Mouse (Mus musculus) lung, embryonic 15.5 days (tissue): Measurements from ENCODE around the gene Bicd1. TPM values are rescaled to one million over a fixed set of nuclear protein-coding genes. Genes with fewer than 3 reads are reported as not detected.
"Not testable (repeated sequence)": the region's sequence is repeated elsewhere in the genome, so short reads cannot be mapped to it uniquely, and the experiment has no call there.

Experiments used
- ATAC-seq: fragments of 200-750 bp; cut with Nextera tagmentation; 2 replicates; pipeline ENCODE4 v1.8.0; 2017; ENCODE audit warnings: moderate number of reproducible peaks, borderline replicate concordance; ENCODE audit not compliant: low FRiP score, low TSS enrichment; ENCODE audit errors: extremely low read depth
- H3K27ac ChIP-seq: fragments of 300-500 bp; sonication (generic); 2 replicates; pipeline ENCODE4 v1.5.1; 2015; ENCODE audit warnings: moderate library complexity, mild to moderate bottlenecking, inconsistent platforms
- H3K27me3 ChIP-seq: fragments of 300-500 bp; sonication (generic); 2 replicates; pipeline ENCODE4 v1.6.1; 2015; ENCODE audit warnings: inconsistent platforms
- H3K36me3 ChIP-seq: fragments of 300-500 bp; sonication (generic); 2 replicates; pipeline ENCODE4 v1.6.1; 2015; ENCODE audit warnings: inconsistent platforms
- H3K4me1 ChIP-seq: fragments of 300-500 bp; sonication (generic); 2 replicates; pipeline ENCODE4 v1.6.1; 2015; ENCODE audit warnings: inconsistent platforms
- H3K4me2 ChIP-seq: fragments of 300-500 bp; sonication (generic); 2 replicates; pipeline ENCODE4 v1.6.1; 2015; ENCODE audit warnings: inconsistent platforms, mild to moderate bottlenecking, moderate library complexity
- H3K4me3 ChIP-seq: fragments of 300-500 bp; sonication (generic); 2 replicates; pipeline ENCODE4 v1.5.1; 2015; ENCODE audit warnings: mild to moderate bottlenecking, inconsistent platforms
- H3K9ac ChIP-seq: fragments of 300-500 bp; sonication (generic); 2 replicates; pipeline ENCODE4 v1.6.1; 2015; ENCODE audit warnings: inconsistent platforms
- H3K9me3 ChIP-seq: fragments of 300-500 bp; sonication (generic); 2 replicates; pipeline ENCODE4 v1.6.1; 2016; ENCODE audit warnings: inconsistent platforms
- WGBS: fragments of 180-500 bp; shearing (Covaris S2); methylation state at CpG from one replicate; pipeline ENCODE4 v1.1.7; 2015; 5-methylcytosine and 5-hydroxymethylcytosine counted together
- polyA plus RNA-seq: library from polyadenylated mRNA; unstranded; fragments of >200 nt; fragmentation: Nextera tagmentation; extraction: Ambion mirVana; gene quantifications from 2 replicates; pipeline ENCODE4 v1.2.1, GENCODE M21; 2015

Gene Bicd1
- polyA plus RNA-seq, 1 experiment from 2014 or later, result 7.7 TPM

DNA sequence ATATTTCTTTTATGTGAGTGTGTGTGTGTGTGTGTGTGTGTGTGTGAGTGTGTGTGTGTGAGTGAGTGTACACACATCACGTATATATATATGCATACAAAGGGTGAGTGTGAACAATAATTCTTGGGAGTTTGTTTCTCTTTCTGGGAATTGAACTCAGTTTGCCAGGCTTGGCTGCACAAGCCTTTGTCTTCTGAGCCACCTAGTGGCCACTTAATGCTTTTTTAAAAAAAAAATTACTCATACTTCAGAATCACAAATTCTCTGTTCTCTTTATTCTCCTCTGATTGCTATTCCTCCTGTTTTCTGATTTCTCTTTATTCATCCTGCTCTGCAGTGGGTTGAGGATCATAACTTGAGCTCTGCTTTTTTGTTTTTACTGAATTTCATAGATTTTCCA is 30.5 kb downstream of the Bicd1 start:
- ATAC-seq, result no peak
- Histone ChIP-seq H3K36me3 (no peaks in the 10 kb centered on the region), H3K4me2 (no peak overlapping the region), H3K4me1 (no peaks in the 10 kb centered on the region), H3K9ac (no peak overlapping the region), H3K9me3 (no peaks in the 10 kb centered on the region), H3K4me3 (no peak overlapping the region), H3K27me3 (no peaks in the 10 kb centered on the region), H3K27ac (no peak overlapping the region)
- 69% methylated on average over 1 of the region's 1 CpGs for WGBS

DNA sequence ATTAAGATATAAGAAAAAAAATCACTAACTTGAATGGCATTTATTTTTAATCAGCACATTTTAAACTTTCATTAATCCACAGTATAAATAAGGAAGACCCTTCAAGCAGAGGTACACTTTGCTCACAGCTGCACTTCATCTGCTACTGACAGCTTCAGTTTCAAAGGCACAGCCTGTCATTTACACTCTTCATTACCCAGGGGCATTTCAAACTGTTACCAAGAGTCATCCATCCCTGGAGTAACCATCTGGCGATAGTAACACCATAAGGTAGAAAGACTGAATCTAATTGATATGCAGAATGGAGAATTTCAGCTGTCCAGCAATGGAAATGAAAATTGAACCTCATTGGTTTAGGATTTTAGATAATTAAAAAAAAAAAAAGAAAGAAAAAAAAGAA is 34.2 kb downstream of the Bicd1 start:
- Histone ChIP-seq H3K27ac (no peak overlapping the region), H3K4me1 (no peaks in the 10 kb centered on the region), H3K4me3 (no peak overlapping the region), H3K27me3 (no peaks in the 10 kb centered on the region), H3K36me3 (no peaks in the 10 kb centered on the region), H3K9ac (no peak overlapping the region), H3K9me3 (no peaks in the 10 kb centered on the region), H3K4me2 (no peak overlapping the region)
- 57% methylated on average over 1 of the region's 1 CpGs for WGBS
- ATAC-seq, result no peak

DNA sequence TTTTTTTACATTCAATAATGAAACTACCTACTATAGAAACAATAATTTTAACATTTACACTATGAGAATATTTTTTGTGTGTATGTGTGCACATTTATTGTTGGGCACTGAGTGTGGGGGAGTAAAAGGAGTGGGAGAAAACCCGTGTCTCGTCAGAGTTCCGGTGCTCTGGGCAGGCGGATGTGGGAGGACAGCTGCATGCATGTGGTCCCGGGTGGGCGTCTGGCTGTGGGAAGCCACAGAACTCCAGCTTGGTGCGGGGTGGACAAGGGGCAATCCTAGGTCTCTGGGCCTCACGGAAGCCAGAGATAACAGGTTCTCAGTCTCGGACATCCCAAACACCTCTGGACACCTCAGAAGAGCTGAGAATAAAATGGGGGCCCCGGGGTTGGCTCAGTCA is 37.2 kb downstream of the Bicd1 start:
- WGBS, result 68% methylated on average over 10 of the region's 10 CpGs
- ATAC-seq, result no peak
- no peaks in the 10 kb centered on the region for H3K4me1 ChIP-seq
- H3K27ac ChIP-seq, result no peak overlapping the region
- H3K9me3 ChIP-seq, result no peaks in the 10 kb centered on the region
- H3K27me3 ChIP-seq, result no peaks in the 10 kb centered on the region
- H3K4me2 ChIP-seq, result no peak overlapping the region
- H3K4me3 ChIP-seq, result no peak overlapping the region
- H3K9ac ChIP-seq, result no peak overlapping the region
- H3K36me3 ChIP-seq, result no peaks in the 10 kb centered on the region

DNA sequence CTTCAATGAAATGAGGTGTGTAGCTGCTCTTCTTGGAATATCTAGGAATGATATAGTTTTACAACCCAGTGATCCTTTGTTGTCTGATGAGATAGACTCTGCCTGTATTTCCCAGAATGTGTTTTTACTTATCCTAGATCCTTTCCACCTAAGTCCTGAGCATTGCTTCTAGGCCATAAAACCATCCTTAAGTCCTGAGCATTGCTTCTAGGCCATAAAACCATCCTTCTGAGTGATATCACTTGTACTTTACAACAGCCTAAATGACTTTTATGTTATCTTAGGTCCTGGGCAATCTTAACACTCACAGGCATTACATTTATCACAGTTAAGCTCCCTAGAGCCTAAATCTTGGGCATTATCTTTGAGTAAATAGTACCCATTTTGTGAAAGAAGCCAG is 48.6 kb downstream of the Bicd1 start:
- H3K9ac ChIP-seq, result no peak overlapping the region
- ATAC-seq, result no peak
- H3K4me2 ChIP-seq, result no peak overlapping the region
- H3K9me3 ChIP-seq, result no peaks in the 10 kb centered on the region
- no peaks in the 10 kb centered on the region for H3K27me3 ChIP-seq
- no peak overlapping the region for H3K4me3 ChIP-seq
- H3K27ac ChIP-seq, result no peak overlapping the region
- H3K4me1 ChIP-seq, result no peaks in the 10 kb centered on the region
- H3K36me3 ChIP-seq, result no peaks in the 10 kb centered on the region

DNA sequence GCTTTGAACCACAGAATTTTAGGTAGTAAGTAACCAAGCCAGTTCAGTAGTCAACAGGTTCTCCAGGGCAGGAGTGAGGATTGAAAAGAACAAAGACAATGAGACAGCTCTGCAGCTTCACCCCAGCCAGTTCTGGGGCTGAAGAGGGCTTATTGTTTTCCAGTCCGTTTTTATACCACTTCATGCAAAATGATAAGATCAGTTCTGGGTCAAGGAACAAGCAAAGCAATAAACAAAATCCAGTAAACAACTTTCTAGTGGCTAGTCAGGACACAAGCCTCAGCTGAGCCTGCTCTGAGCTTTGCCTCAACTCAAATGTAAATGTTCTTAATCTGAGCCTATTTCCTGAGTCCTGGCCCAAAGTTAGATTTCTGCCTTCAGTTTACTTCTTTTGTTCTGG is 52.3 kb downstream of the Bicd1 start:
- H3K4me2 ChIP-seq, result no peak overlapping the region
- no peaks in the 10 kb centered on the region for H3K36me3 ChIP-seq
- no peaks in the 10 kb centered on the region for H3K27me3 ChIP-seq
- H3K4me3 ChIP-seq, result no peak overlapping the region
- no peaks in the 10 kb centered on the region for H3K9me3 ChIP-seq
- ATAC-seq, result no peak
- no peak overlapping the region for H3K27ac ChIP-seq
- no peak overlapping the region for H3K9ac ChIP-seq
- WGBS, result 7% methylated on average over 1 of the region's 1 CpGs
- no peaks in the 10 kb centered on the region for H3K4me1 ChIP-seq

DNA sequence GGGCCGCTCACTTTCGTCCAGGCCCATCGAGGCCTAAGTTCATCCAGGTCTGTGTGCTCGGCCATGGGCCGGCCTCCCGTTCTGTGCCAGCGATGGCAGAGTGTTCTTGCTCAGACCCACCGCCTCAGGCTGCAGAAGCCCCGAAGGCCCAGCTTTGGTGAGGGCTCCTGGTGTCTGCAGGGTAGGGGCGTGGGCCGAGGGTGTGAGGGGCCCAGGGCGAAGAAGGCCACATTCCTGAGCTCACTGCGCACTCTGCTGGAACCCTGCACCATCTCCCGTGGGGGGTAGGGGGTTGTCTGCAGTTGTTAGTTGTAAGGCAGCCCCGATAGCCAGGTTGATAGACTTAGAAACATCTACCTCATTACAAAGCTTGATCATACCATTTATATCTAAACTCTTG is 62.8 kb downstream of the Bicd1 start:
- H3K27ac ChIP-seq, result no peak overlapping the region
- H3K4me2 ChIP-seq, result no peak overlapping the region
- no peaks in the 10 kb centered on the region for H3K36me3 ChIP-seq
- H3K4me3 ChIP-seq, result no peak overlapping the region
- no peaks in the 10 kb centered on the region for H3K4me1 ChIP-seq
- no peaks in the 10 kb centered on the region for H3K9me3 ChIP-seq
- H3K9ac ChIP-seq, result no peak overlapping the region
- H3K27me3 ChIP-seq, result no peaks in the 10 kb centered on the region
- WGBS, result 75% methylated on average over 15 of the region's 15 CpGs
- ATAC-seq, result no peak

DNA sequence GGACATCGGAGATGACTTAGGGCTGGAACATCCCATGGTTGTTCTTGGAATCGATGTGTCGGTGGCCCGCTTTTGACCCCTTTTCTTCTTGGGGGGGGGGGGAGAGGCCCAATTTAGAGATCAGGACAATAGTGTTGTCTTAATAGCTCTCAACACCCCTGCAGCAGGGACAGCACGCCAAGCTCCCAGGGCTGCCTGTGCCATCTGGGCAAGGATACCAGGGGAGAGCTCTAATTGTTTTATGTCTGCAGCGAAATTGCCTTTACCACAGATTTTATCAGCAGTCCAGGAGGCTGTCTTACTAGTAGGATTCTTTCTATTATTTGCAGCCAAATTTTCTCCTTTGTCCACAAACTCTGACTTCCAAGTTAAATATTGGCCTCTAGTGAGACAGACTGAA is 63.8 kb downstream of the Bicd1 start:
- not testable (repeated sequence) for H3K36me3 ChIP-seq, H3K4me1 ChIP-seq, H3K4me2 ChIP-seq, ATAC-seq, H3K4me3 ChIP-seq, H3K27ac ChIP-seq, H3K9me3 ChIP-seq, H3K9ac ChIP-seq, H3K27me3 ChIP-seq
- 93% methylated on average over 6 of the region's 6 CpGs for WGBS

DNA sequence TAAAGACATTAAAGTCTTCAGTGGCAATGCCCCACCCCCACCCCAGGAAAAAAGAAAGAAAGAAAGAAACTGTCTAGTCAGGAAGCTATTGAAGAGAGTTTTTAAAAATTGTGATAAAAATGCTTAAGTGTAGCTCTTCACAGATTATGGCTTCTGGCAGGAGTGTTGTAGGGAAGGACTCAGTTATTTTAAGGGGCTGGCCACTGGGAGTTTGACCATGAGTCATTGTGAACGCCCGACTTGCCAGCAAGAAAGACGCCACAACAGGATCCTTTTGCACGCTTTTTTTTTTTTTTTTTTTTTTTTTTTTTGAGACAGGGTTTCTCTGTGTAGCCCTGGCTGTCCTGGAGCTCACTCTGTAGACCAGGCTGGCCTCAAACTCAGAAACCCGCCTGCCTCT is 73.2 kb downstream of the Bicd1 start:
- not testable (repeated sequence) for ATAC-seq, H3K4me1 ChIP-seq, H3K9ac ChIP-seq, H3K36me3 ChIP-seq, H3K4me3 ChIP-seq, H3K27ac ChIP-seq, H3K27me3 ChIP-seq, H3K9me3 ChIP-seq, H3K4me2 ChIP-seq
- WGBS, result 88% methylated on average over 5 of the region's 5 CpGs

DNA sequence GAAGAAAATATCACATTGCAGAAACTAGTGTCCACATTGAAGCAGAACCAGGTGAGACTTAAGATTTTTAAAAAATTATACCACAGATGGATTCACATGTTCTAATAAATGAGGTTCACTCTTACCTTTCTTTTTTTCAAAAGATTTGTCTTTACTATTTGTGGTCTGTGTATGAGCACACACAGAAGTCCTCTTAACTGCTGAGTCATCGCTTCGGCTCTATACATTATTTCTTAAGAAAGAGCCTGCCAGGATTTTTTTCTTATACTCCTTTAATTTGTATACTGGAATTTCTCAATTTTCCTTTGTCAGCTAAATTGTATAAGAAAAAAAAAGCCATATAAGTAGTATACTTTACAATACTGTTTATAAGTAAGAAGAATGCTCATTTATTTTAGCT is 86.0 kb downstream of the Bicd1 start:
- no peak for ATAC-seq
- H3K9ac ChIP-seq, result no peak overlapping the region
- H3K27me3 ChIP-seq, result no peaks in the 10 kb centered on the region
- WGBS, result 96% methylated on average over 2 of the region's 2 CpGs
- H3K4me3 ChIP-seq, result no peak overlapping the region
- H3K4me1 ChIP-seq, result no peaks in the 10 kb centered on the region
- H3K9me3 ChIP-seq, result no peaks in the 10 kb centered on the region
- H3K4me2 ChIP-seq, result no peak overlapping the region
- no peak overlapping the region for H3K27ac ChIP-seq
- H3K36me3 ChIP-seq, result no peaks in the 10 kb centered on the region

DNA sequence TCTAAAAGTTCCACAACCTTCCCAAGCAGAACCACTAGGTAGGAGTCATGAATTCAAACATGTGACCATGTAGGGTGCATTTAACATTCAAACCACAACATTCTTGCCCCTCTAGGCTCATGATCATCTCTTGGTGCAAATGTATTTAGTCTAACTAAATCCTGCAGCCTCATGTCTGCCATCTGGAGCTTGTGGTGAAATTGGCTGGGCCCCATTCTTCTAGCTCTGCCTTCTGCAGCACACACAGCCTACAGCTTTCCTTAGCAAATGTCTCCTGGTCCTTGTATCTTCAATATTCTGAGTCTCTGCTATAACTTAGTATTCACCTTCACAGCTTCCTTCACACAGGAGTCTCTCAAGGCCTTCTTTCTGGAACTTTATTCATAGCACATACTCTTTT is 87.2 kb downstream of the Bicd1 start:
- no peaks in the 10 kb centered on the region for H3K27me3 ChIP-seq
- H3K27ac ChIP-seq, result no peak overlapping the region
- no peaks in the 10 kb centered on the region for H3K9me3 ChIP-seq
- no peak overlapping the region for H3K4me3 ChIP-seq
- ATAC-seq, result no peak
- no peak overlapping the region for H3K9ac ChIP-seq
- no peak overlapping the region for H3K4me2 ChIP-seq
- no peaks in the 10 kb centered on the region for H3K4me1 ChIP-seq
- no peaks in the 10 kb centered on the region for H3K36me3 ChIP-seq

DNA sequence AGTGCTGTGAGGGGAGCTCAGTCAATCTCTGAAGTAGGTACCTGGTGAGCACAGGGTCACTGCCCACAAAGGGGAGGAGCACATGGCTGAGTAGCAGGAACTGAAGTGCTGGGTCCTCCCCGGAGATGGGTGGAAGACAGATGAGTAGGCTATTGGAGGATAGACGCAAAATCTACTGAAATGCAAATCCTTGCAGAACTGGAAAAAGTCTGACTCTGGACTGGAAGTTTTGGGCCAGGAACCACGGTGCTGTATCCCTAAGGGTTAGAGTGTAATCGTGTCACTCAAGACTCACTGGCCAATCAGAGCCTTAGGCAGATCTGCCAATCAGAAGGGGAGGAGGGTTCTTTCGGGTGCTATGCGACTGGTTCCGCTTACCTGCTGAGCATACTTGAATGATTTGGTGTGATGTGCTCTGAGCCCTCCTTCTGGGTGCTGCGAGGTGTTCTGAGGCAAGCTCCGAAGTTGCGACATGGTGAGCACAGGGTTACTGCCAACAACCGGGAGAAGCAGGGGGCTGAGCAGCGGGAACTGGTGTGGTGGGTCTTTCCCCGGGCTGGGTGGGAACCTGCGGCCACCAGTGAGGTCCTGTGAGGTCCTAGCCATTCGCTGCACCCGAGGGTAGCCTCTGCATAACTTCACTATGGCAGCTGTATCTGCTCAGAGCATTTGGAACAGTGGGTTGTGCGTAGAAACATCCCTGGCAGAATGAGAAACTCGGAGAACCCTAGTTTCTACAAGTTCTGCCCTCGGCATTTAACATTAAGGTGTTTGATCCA is 157.2 kb downstream of the Bicd1 start:
- Histone ChIP-seq H3K4me2 (peak overlapping the region; percentile 71), H3K4me1 (0 out of 2 replicates have a peak, but pooled peaks cover 3% of the 10 kb centered on the region), H3K9ac (peak overlapping the region; percentile 33), H3K9me3 (no peaks in the 10 kb centered on the region), H3K36me3 (no peaks in the 10 kb centered on the region), H3K4me3 (peak overlapping the region; percentile 50), H3K27me3 (no peaks in the 10 kb centered on the region), H3K27ac (no peak overlapping the region)
- peak; percentile 98 for ATAC-seq
- 2% methylated on average over 19 of the region's 19 CpGs for WGBS

DNA sequence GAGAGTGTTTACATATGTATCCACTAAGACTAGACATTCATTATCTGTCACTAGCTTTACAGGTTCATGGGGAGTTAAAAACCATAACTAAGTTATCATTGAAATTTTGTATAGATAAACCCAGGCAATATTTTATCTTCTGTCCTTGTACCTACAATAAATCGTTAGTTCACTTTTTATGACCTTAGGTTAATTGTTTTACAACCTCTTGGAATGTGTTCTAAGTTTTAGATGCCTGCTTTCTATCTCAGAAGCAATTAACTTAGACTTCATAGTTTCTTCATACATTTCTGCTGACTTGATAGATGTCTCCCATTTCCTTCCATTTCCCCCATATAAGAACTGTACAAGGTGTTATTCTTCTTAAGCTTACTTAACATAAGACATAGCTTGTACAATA is 158.5 kb downstream of the Bicd1 start:
- WGBS, result 60% methylated on average over 1 of the region's 1 CpGs
- H3K9ac ChIP-seq, result no peak overlapping the region
- no peaks in the 10 kb centered on the region for H3K36me3 ChIP-seq
- H3K4me1 ChIP-seq, result 0 out of 2 replicates have a peak, but pooled peaks cover 3% of the 10 kb centered on the region
- H3K4me3 ChIP-seq, result no peak overlapping the region
- ATAC-seq, result no peak
- H3K27me3 ChIP-seq, result no peaks in the 10 kb centered on the region
- no peak overlapping the region for H3K27ac ChIP-seq
- H3K4me2 ChIP-seq, result no peak overlapping the region
- no peaks in the 10 kb centered on the region for H3K9me3 ChIP-seq

DNA sequence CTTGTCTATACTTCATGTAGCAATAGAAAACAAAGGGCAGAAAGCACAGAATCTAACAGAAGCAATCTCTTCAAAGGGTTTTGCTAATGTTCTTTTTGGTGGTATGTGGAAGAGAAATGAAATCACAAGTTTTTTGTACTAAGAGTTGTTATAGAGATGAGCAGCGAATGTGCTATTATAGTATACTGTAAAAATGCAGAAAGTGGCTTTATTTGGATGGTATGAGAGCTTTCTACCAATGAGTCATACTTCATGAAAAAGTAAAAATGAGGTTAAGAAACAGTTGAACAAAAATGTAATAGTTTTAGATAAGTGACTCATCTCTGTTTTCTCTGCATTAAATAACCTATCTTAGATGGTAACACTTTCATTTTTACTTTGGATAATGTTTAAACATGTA is 165.6 kb downstream of the Bicd1 start:
- WGBS, result 83% methylated on average over 1 of the region's 1 CpGs
- ATAC-seq, result no peak

More for the DNA sequence above, 165.6 kb downstream of the Bicd1 start:
- H3K27me3 ChIP-seq, result no peaks in the 10 kb centered on the region
- no peak overlapping the region for H3K9ac ChIP-seq
- H3K36me3 ChIP-seq, result no peaks in the 10 kb centered on the region
- no peaks in the 10 kb centered on the region for H3K9me3 ChIP-seq
- no peak overlapping the region for H3K27ac ChIP-seq
- H3K4me3 ChIP-seq, result no peak overlapping the region
- no peaks in the 10 kb centered on the region for H3K4me1 ChIP-seq
- H3K4me2 ChIP-seq, result no peak overlapping the region
